Mouse (Mus musculus) layer of hippocampus, adult 9-11 months (tissue): Measurements from ENCODE around the gene Slc2a13.

Experiments
- DNase-seq: peaks from one replicate; pipeline ENCODE4 v3.0.0; 2022

Gene Slc2a13

DNA sequence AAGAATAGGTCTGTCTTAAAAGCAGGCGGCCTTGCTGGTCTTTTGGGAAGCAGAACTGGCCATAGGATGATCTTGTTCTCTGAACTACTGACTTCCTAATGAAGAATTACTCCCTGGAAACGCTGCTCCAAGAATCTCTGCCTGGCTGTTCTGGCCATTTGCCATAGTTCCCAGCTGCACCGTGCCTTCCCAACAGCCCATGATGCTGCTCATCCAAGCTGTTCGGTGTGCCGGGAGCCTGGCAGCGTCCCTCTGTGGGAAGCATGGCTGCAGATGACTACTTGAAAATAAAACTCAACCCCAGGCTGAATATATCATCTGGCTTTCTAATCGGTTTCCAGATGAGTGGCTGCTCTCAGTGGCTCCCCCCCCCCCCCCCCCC lies 199.9 kb downstream of the Slc2a13 start:
- peak; percentile 86 for DNase-seq

DNA sequence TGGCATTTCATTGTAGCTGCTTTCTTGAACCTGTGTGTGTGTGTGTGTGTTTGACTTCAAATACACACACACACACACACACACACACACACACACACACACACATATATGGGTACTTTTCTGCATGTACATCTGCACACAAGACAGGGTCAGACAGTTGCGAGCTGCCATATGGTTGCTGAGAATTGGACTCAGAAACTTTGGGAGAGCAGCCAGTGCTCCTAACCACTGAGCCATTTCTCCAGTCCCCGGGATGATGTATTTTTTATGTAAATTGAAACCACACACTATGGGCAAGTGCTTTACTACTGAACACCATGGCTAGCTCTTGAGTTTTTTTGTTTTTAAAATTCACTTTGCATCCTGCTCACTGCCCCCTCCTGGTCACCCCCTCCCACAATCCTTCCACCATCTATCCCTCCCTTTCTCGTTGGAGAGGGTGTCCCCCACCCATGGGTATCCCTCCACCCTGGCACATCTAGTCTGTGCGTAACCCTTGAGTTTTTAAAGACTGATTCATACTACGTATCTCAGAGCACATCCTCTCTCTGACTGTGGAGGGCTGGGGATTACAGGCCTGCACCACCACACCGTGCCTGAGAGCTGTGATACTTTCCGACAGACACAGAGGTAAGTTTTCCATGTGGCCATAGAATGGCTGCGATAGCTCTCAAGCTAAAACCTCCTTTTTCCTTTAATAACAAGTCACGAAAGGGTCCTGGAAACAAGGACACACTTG lies 200.4 kb downstream of the Slc2a13 start:
- DNase-seq: no peak

DNA sequence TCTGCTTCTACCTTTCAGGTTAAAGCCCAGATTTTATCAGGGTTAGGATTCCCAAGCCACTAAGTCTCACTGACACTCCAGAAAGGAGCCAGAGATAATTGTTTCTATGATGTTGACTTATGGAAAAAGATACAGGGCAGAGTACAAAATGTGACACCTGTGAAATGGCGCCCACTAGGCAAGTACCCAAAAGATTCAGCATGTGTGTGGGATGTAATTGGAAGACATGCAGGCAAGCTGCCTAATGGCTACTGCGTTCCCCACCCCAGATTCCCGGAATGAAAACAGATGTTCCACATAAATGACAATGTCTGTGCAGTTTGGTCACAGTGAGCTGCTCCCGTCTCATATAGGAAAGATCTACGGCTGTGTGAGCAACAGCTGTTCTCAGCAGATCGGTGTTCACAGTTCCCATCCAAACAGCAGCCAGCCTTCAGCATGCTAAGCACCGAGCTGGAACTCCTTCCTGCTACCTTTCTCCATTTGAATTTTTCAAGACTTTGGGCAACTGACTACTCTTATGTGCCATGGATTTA lies 201.1 kb downstream of the Slc2a13 start:
- peak; percentile 40 for DNase-seq

DNA sequence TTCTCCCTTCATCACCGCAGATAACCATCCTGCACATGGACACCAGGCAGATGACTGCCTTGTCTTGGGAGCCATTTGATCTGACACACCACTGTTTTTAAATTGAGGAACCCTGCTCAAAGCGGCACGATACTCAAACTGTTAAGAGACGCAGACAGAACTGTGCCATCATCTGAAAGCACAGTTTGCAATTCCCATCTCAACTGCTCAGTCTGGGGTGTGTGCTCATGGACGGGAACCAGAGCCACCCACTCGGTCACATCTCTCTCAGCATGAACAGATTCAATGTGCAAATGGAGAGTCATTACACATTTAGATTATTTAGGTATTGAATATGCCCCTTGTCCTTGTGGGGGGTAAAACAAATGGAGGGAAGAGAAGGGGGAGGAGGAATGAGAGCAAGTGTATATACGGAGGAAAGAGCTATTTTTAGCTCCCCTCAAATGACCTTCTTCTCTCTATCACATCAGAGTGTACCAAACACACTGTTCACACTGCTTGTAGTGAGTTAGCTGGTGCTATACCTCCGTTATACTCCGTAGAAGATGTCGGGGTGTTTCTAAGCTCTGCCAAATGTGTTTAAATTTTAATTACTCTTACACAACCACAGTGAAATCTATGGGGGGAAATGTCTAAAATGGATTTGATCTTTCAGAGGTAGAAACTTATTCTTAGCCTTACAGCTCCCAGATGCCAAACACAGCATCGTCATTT lies 203.2 kb downstream of the Slc2a13 start:
- DNase-seq: peak; percentile 47

DNA sequence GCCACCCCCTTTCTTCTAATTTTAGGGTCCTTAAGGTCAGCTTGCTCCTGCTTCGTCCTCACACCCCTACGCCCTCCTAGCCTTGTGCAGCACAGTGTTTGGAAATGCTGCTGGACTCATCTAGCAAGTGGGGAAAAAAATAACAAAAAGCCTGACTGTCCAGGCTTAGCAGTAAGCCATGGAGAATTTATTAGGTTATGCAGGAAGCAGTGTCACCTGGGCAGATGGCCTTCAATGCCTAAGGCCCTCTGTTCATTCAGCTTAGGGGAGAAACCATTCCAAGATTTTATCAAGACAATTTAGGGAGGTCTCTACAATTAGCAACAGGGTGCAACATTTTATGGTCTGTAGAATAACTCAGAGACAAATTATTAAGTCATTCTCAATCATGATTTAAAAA lies 212.6 kb downstream of the Slc2a13 start:
- DNase-seq: no peak

DNA sequence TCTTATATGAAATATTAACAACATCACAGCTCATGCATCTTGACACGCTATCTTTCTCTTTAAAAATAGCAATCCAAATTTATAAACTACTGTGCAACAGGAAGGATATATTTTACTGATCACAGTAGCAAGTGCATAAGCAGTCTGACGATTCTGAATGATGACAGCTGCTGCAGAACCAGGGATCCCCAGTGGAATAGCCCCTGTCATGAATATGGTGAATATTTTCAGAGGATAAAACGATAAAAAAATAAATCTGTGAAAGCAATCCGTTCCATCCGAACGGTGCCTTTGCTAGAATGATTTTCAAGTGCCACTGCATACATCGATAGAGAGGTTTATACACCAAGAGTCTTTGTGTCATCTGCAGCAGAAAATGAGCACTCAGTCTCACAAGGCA lies 222.1 kb downstream of the Slc2a13 start:
- DNase-seq: no peak

DNA sequence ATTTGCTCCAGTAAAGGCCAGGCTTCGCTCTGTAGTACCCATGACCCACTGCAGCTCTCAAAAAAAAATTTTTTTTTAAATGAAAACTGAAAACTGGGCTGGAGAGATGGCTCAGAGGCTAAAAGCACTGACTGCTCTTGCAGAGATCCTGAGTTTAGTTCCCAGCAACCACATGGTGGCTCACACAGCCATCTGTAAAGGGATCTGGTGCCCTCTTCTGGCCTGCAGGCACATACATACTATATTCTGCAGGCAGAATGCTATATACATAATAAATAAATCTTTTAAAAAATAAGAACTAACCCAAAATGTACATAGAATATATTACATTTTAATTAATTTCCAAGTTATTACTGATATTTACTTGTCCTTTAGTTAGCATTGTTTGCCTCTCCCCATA lies 234.7 kb downstream of the Slc2a13 start:
- DNase-seq: no peak

DNA sequence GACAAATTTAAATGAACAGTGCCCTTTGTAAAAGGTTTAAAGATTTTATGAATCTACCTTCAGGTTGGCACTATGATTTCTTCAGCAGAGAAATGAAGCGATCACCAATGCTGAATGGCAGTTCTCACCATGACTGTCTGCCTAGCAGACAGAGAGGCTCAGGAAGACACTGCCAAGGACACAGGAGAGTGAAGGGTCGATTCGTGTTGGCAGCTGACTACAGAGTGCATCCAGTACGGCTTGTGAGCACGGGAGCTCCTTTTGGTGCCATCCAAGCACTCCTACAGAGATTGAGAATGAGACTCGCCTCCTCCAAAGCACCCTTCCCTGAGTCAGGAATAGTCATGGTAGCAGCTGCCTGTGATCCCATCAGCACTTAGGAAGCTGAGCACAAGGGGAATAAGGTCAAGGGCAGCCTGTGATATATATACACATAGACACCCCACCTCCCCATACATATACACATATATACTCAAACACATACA lies 238.6 kb downstream of the Slc2a13 start:
- DNase-seq: no peak

DNA sequence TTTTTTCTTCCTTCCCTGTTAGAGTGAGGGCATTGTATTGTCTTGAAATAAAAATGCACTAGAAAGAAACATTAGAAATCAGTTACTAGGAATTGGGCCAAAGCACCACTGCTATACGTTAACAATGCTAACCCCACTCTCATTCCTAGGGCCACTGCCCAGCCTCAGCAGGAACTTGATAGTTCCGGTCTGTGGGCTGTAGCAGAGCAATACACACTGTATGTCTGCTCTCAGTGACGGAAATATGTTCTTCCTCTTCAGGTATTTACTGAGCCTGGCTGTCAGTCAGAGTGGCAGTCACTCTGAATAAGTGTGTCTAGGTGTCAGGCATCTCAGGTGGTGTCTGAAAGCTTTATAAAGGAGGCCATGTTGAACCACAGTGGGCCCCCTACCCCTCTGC lies 245.3 kb downstream of the Slc2a13 start:
- DNase-seq: no peak

DNA sequence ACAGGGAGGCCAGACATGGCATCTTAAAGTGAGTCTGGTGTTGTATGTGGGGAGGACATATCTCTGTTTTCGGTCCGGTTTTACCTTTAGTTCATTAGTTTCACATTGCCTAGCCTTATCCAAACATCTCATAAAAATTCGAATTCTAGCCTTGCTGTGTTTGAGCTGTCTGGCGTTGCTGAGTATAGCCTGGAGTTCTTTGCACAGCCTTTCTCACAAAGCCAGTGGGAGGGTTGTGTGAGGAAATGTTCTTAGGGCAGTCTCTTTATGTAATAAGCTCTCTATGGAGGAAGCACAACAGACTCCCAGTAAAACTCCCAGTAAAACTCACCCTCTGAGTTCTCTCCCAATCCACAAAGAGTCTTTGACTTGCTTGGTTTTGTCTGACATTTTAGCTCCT lies 246.0 kb downstream of the Slc2a13 start:
- no peak for DNase-seq

DNA sequence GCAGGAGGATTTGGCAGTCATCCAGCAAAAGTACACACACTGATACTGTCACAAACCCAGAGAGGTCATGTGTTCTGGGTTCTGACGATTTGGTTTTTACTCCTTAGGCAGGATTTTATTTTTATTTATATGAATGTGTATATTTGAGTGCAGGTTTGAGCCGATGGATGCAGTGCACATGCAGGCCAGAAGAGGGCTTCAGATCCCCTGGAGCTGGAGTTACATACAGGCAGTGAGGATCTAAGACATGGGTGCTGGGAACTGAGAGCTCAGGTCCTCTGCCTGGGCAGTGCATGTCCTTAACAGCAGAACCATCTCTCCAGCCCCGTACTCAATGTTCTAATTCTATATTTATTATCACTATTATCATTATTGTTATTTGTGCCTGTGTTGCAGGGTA lies 253.7 kb downstream of the Slc2a13 start:
- no peak for DNase-seq

DNA sequence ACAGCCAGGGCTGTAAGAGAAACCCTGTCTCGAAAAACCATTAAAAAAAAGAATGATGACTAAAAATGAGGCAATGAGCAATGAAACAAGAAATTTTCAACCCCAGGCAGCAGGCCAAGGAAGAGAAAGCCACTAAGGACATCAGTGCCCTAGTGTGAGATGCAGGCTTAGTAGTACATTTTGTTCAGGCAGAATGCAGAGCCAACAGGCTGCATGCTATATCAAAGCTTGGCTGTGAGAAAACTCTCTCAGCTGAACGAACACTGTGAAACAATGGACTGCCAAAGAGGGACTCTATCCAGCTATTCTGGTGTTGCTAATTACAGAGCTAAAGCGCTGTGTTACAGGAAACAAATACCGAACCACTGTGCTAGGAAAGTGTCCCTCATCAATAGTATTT lies 256.1 kb downstream of the Slc2a13 start:
- peak; percentile 79 for DNase-seq

DNA sequence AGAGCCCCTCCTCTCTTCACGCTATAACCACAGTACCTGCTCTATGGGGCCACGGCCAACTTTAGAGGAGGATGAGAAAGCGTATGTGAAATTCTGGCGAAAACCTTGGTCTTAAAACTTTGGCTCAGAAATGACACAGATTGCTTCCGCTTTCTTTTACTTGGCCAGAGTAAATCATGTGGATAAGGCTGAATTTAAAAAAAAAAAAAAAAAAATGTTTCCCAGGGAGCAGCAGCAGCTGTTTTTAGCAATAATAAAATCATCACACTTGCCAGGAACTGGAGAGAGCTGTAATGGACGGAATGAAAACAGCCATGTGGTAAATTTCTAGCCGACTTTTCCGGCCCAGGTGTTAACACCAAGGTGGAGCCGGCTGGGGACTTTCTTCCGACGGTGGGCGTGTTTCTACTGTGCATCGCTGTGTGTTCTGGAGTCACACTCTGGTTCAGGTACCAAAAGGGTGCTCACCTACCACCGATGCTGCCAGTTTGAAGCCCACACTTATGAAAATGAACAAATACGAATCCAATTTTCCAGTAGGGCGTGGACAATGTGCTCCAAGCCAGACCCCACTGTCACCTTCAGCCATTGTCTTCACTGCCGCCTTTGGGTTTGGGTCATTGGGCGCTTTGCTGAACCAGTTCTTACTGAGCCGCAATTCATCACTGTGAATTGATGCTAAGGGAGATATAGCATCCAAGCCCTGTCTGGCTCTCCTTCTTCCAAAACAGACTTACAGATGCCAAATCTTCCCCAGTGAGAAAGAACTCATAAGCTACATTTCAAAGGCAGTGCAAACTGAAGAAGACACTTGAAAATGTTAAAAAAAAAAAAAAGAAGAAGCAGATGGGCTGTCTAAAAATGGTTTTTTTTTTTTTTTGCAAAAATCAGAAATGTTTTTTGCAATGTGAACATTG lies 258.4 kb downstream of the Slc2a13 start:
- DNase-seq: peak; percentile 23

DNA sequence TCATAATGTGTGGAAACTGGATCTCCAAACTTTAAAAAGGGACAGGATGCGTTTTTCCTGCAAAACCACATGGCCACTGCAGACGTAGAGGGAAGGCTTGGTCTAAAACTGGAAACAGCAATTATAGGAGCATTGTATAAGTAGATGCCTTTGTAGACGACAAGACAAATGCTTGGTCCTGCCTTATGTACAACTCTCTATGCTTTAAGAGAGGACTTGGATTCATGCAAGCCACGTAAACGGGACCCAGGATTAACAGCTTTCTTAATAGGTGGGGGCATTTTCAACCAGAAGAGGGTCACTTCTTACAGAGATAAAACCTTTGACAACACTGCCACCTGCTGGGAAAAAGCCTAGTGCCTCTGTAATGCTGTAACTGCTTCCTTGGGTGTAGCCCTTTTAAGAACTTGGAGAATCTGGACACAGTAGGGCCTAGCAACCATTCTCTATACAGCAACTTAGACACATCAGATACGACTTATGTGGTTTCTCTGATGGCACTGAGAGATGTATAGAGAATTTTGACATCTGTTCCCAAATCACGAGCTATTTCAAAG lies 268.7 kb downstream of the Slc2a13 start:
- DNase-seq: no peak

DNA sequence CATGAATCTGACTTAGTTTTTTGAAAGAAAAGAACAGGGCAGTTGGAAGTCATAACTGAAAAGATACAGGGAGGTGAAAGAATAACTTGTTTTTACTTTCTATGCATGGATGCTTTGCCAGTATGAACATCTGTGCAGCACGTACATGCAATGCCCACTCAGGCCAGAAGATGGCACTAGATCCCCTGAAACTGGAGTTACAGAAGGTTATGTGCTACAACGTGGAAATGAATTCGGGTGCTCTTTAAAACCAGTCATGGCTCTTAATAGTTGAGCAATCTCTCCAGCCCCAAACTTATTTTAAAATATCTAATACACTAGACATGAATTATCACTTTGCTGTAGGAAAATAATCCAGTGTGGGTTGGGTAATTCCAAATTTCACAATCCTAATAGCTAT lies 271.7 kb downstream of the Slc2a13 start:
- peak; percentile 83 for DNase-seq

DNA sequence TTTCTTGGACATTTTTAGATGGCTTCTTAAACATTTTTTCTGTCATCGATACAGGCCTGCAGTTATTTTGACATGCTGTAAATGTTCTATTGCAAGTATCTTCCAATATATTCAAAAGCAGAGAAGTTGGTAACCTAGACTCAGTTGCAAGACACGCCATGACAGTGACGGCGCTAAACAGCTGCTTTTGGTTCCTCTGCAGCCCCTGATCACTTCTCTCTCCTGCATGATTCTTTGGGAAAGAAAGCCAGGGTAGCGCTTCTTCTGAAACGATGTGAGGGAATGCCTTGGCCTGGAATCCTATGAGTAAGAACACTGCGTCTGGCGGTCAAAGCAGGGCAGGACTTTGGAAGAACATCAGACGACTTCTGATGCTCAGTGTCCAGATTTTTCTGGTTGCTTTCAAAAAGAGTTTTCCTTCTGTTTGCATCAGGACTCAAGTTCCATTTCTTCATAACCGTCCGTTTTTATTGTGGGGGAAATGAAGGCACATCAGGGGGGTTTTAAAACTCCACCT lies 273.7 kb downstream of the Slc2a13 start:
- no peak for DNase-seq

DNA sequence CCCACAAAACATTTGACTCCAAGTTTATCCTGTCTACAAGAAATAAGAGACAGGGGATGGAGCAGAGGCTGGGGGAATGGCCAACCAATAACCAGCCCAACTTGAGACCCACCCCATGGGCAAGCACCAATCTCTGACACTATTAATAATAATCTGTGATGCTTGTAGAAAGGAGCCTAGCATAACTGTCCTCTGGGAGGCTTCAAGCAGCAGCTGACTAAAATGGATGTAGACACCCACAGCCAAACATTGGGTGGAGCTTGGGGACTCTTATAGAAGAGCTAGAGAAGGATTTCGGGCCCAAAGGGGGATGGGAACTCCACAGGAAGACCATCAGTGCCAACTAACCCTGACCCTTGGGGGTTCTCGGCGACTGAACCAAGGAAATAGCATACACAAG lies 289.6 kb downstream of the Slc2a13 start:
- no peak for DNase-seq

DNA sequence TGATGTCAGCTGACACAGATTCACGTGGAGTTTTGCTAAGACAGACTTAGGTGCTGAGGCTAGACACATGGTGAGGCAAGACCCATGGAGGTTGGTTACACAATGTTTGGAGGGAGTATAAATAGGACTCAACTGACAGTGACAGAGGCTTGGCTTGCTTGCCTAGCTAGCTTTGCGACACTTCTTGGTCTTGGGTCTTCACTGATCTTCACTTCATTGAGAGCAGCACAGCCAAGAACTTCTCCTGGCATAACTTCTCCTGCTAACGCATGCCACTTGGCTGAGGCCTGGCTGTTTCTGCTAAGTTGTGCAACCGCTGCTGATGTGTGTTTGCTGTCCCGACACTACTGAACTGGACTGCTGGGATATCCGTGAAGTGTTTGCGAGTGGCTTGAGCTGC lies 290.2 kb downstream of the Slc2a13 start:
- peak; percentile 48 for DNase-seq

DNA sequence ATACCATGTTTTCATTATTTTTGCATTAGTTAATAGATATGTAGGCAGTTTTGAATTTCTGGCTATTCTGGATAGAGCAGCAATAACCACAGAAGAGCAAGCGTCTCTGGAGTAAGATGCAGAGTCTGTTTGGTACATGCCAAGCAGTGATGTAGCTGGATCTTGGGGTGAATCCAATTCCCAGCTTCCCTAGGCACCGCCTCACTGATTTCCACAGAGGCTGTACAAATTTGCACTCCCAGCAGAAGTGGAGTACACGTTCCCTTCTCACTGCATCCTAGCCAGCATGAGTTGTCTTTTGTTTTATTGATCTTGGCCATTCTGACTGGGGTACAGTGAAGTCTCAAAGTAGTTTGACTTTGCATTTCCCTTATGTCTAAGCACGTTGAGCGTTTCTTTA lies 291.5 kb downstream of the Slc2a13 start:
- DNase-seq: no peak

DNA sequence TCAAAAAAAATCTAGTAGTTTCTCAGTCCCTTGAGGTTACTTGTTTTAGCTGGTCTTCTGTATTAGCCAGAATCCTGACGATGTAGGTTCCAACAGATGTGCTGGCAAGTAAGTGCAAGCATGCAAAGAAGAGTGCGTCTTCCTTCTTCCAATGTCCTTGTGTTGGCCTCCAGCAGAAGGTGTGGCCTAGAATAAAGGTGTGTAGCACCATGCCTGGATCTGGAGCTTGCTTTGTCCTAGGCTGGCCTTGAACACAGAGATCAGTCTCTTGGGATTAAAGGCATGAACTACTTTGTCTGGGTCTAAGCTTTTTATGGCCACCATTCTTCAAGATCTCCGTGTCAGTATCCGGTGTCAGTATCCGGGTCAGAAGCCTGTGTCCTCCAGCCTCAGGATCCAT lies 293.5 kb downstream of the Slc2a13 start:
- DNase-seq: no peak

DNA sequence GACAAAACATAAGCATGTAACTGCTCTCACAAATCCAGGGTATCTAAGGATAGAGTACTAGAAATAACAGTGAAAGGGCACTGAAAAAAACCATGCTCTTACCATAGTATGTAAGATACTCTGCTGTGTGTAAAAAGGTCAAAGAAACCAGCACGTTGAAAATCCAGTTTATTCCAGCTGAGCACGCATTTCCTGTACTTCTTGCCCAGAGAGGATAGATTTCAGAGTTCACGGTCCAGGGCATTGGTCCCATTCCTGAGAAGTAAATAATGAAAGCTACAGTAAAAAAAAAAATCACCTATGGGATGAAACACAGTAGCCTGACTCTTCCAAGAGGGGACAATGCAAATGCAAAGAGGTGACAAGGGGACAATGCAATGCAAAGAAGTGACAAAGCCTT lies 297.1 kb downstream of the Slc2a13 start:
- no peak for DNase-seq

DNA sequence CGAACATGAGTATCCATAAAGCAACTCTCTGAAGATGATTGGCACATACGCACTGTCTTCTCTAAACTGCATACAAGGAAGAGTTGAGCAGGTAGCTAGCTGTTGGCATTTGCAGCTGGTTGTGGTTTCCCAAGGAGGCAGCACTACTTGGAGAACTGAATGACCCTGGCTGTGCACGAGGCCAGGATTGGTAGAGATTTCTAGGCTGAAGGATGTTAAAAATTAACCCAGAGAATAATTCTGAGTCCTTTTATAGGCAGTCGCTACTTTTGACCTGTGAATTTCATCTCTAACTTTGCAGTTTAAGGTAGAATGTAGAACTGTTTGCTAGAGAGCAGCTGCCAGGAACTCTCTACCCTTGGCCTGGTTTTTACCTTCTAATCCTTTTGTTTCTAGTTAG lies 304.5 kb downstream of the Slc2a13 start:
- no peak for DNase-seq

DNA sequence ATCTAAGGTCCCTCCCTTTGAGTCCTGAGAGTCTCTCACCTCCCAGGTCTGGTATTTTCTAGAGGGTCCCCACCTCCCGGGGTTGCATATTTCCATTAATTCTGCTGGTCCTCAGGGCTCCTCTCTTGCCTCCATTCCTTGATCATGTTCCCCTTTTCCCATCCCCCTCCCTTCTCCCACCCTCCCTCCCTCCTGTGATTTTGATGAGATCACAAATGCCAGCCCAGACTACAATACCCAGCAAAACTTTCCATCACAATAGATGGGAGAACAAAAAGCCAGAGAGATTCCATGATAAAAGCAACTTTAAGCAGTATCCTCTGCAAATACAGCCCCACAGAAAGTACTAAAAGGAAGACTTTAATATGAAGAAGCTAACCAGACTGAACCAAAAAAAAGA lies 309.1 kb downstream of the Slc2a13 start:
- no peak for DNase-seq
